Mouse (Mus musculus): ENCODE data around the gene Sycp2.

DNA sequence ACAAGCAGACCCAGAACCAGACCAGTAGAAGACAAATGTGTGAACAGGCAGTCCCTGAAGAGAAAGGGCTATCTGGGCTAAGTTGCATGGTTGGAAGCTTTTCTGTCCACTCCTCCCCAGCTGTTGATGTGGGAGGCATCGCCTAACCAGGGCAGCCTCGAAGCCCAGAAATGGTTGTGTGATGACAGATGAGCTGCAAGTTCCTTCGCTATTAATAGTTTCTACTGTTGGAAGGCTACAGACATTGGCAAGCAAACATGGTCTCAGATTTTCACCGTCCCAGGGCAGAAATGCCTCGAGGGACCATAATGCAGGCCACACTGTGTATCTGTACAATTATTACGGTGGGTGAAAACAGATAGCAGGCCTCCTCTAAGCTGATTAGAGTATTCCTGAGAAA is 5.1 kb upstream of the Sycp2 start:
- TF ChIP-seq CTCF (IDR thresholded peaks at IDR 0.05; ENCODE audit: low read depth, low read length) = no peak
- TF ChIP-seq POLR2A (IDR thresholded peaks at IDR 0.05; ENCODE audit: borderline replicate concordance, low read depth, low read length) = no peak

Data from bone marrow macrophage, adult 2 months (primary cell).